ENCODE assay signal across 8 mouse cellular contexts in the genomic region with DNA sequence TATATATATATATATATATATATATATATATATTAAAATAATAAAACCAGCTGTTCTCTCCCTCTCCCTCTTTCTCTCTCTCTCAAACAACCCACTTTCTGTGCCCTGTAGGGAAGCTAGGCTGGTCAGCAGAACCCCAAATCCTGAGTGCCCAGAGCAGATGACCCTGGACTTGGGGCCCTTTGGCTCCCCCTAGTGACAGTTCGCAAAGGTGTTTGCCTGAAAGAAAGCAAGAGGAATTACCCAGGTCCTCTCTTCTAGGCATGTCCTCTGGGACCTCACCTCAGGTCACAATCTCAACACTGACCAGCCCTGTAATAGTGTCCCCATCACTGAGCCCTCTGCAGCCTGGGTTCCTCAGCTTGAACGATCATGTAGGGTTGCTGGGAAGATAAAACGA. TPM values are rescaled to one million over a fixed set of nuclear protein-coding genes. Genes with fewer than 3 reads are reported as not detected.
A peak's percentile ranks its signal among the peaks of the same experiment; 100 is the strongest.
DNase-seq lines count a peak whose midpoint lies in the region; ATAC-seq lines count a peak whose summit lies in the region.

No protein-coding gene starts in this region.

- 12% methylated on average over 3 of the region's 3 CpGs for WGBS in hindbrain, embryonic 10.5 days
- WGBS in hindbrain, embryonic 16.5 days: 18% methylated on average over 3 of the region's 3 CpGs
- WGBS in embryonic facial prominence, embryonic 11.5 days: 16% methylated on average over 3 of the region's 3 CpGs

- peaks cover 55% of the 10 kb centered on the region for H3K27me3 ChIP-seq in hindbrain, embryonic 10.5 days (ENCODE audit: insufficient read depth, poor library complexity, severe bottlenecking)
- H3K27me3 ChIP-seq in hindbrain, embryonic 16.5 days (replicated peaks; ENCODE audit: control insufficient read depth, insufficient read depth, low read length): peaks cover 4% of the 10 kb centered on the region; the same call in 1 of the 2 replicates
- H3K27me3 ChIP-seq in embryonic facial prominence, embryonic 11.5 days (ENCODE audit: control insufficient read depth, insufficient read depth, low read length): 0 out of 2 replicates have a peak, but pooled peaks cover 3% of the 10 kb centered on the region

- H3K9me3 ChIP-seq in hindbrain, embryonic 10.5 days: no peaks in the 10 kb centered on the region
- no peaks in the 10 kb centered on the region for H3K9me3 ChIP-seq in hindbrain, embryonic 16.5 days (ENCODE audit: control insufficient read depth, low read length)
- H3K9me3 ChIP-seq in embryonic facial prominence, embryonic 11.5 days (replicated peaks; ENCODE audit: control insufficient read depth, low read length): no peaks in the 10 kb centered on the region

- ATAC-seq in hindbrain, embryonic 16.5 days: no peak
- ATAC-seq in embryonic facial prominence, embryonic 11.5 days (replicated peaks; ENCODE audit: insufficient number of reproducible peaks, low FRiP score, low TSS enrichment, low read depth): no peak
- no peak for ATAC-seq in activated CD4-positive, CD25-positive, alpha-beta regulatory T cell, adult 4 months

- H3K36me3 ChIP-seq in hindbrain, embryonic 10.5 days: peaks cover 6% of the 10 kb centered on the region; the same call in 1 of the 2 replicates
- H3K36me3 ChIP-seq in hindbrain, embryonic 16.5 days (ENCODE audit: control insufficient read depth, insufficient read depth, low read length): no peaks in the 10 kb centered on the region
- no peaks in the 10 kb centered on the region for H3K36me3 ChIP-seq in embryonic facial prominence, embryonic 11.5 days (replicated peaks; ENCODE audit: control insufficient read depth, insufficient read depth, low read depth, low read length)

- H3K9ac ChIP-seq in hindbrain, embryonic 16.5 days (ENCODE audit: low read depth, low read length): no peak overlapping the region
- no peak overlapping the region for H3K9ac ChIP-seq in embryonic facial prominence, embryonic 11.5 days (replicated peaks; ENCODE audit: low read length)

- H3K4me1 ChIP-seq in hindbrain, embryonic 10.5 days (replicated peaks): peaks cover 62% of the 10 kb centered on the region
- peaks cover 16% of the 10 kb centered on the region for H3K4me1 ChIP-seq in hindbrain, embryonic 16.5 days (ENCODE audit: control insufficient read depth, insufficient read depth, low read depth, low read length)
- H3K4me1 ChIP-seq in embryonic facial prominence, embryonic 11.5 days (ENCODE audit: control insufficient read depth, insufficient read depth, low read length): peaks cover 11% of the 10 kb centered on the region

- no peak overlapping the region for H3K4me2 ChIP-seq in hindbrain, embryonic 16.5 days (ENCODE audit: low read length)
- no peak overlapping the region for H3K4me2 ChIP-seq in embryonic facial prominence, embryonic 11.5 days (ENCODE audit: low read depth, low read length)

- peak overlapping the region; percentile 50; the same call in 1 of the 2 replicates for H3K27ac ChIP-seq in hindbrain, embryonic 10.5 days
- no peak overlapping the region for H3K27ac ChIP-seq in hindbrain, embryonic 16.5 days (ENCODE audit: low read depth, low read length)
- H3K27ac ChIP-seq in embryonic facial prominence, embryonic 11.5 days (replicated peaks; ENCODE audit: low read depth, low read length): no peak overlapping the region

- no peak overlapping the region for H3K4me3 ChIP-seq in hindbrain, embryonic 10.5 days
- no peak overlapping the region for H3K4me3 ChIP-seq in hindbrain, embryonic 16.5 days (ENCODE audit: low read length)
- no peak overlapping the region for H3K4me3 ChIP-seq in embryonic facial prominence, embryonic 11.5 days (ENCODE audit: low read depth, low read length)

- peak; percentile 80 for DNase-seq in hindbrain, embryonic 10.5 days (ENCODE audit: low spot score)
- peak; percentile 21 to 28 for DNase-seq in B cell, adult 2 months
- DNase-seq in adrenal gland, adult 2 months: peak; percentile 65
- DNase-seq in embryonic facial prominence, embryonic 11.5 days (ENCODE audit: low spot score): peak; percentile 77
- DNase-seq in layer of hippocampus, postnatal 10 days (ENCODE audit: low spot score in 2 of 2): peak; percentile 64 to 71
- DNase-seq in retina, embryonic 14.5 days (ENCODE audit: low spot score): peak; percentile 85

RNA-seq across cellular contexts. Expression of a gene that starts 2.8 kb away (rescaled TPM):
- 62.6 and 70.5 TPM in 2 replicates for polyA plus RNA-seq in hindbrain, embryonic 10.5 days (2016; fragmentation: Nextera tagmentation; extraction: Ambion mirVana)
- polyA plus RNA-seq in hindbrain, embryonic 16.5 days (2015; fragmentation: Nextera tagmentation; extraction: Ambion mirVana): 5.8 and 9.2 TPM in 2 replicates
- total RNA-seq in adrenal gland, adult 2 months (2021): 1 to 10 TPM; 3.2 to 9.1 TPM
- 10.5 and 15.1 TPM in 2 replicates for polyA plus RNA-seq in adrenal gland, adult 2 months (2012; rRNA removed)
- polyA plus RNA-seq in embryonic facial prominence, embryonic 11.5 days (2014; fragmentation: Nextera tagmentation; extraction: Ambion mirVana): 30.2 and 32.8 TPM in 2 replicates
- 10 to 100 TPM; 14.8 to 17.6 TPM for total RNA-seq in layer of hippocampus, postnatal 10 days (2021)
- not detected for polyA plus RNA-seq in activated CD4-positive, CD25-positive, alpha-beta regulatory T cell, adult 4 months (2017; shearing (Covaris generic))

RNA-seq across cellular contexts. Expression of a gene that starts 51.6 kb away (rescaled TPM):
- 5.5 TPM in 2 replicates for polyA plus RNA-seq in hindbrain, embryonic 10.5 days (2016; fragmentation: Nextera tagmentation; extraction: Ambion mirVana)
- 18.9 and 30.0 TPM in 2 replicates for polyA plus RNA-seq in hindbrain, embryonic 16.5 days (2015; fragmentation: Nextera tagmentation; extraction: Ambion mirVana)
- total RNA-seq in adrenal gland, adult 2 months (2021): not detected
- polyA plus RNA-seq in adrenal gland, adult 2 months (2012; rRNA removed): not detected in 2 replicates
- polyA plus RNA-seq in embryonic facial prominence, embryonic 11.5 days (2014; fragmentation: Nextera tagmentation; extraction: Ambion mirVana): 6.3 and 6.9 TPM in 2 replicates
- 100 to 1,000 TPM; 174 to 177 TPM for total RNA-seq in layer of hippocampus, postnatal 10 days (2021)
- not detected for polyA plus RNA-seq in activated CD4-positive, CD25-positive, alpha-beta regulatory T cell, adult 4 months (2017; shearing (Covaris generic))

Comparison
In these comparisons a context has a peak if more than half of its experiments do, and no peak if none do; other contexts are left out.
1. DNase-seq: peak in every context shown above with its lines; median percentile 85 in retina, embryonic 14.5 days; 80 in hindbrain, embryonic 10.5 days; 77 in embryonic facial prominence, embryonic 11.5 days; 68 in layer of hippocampus, postnatal 10 days; 65 in adrenal gland, adult 2 months; 24 in B cell, adult 2 months.